Mouse (Mus musculus): ENCODE measurements around the gene Rybp.

The Rybp gene

DNA sequence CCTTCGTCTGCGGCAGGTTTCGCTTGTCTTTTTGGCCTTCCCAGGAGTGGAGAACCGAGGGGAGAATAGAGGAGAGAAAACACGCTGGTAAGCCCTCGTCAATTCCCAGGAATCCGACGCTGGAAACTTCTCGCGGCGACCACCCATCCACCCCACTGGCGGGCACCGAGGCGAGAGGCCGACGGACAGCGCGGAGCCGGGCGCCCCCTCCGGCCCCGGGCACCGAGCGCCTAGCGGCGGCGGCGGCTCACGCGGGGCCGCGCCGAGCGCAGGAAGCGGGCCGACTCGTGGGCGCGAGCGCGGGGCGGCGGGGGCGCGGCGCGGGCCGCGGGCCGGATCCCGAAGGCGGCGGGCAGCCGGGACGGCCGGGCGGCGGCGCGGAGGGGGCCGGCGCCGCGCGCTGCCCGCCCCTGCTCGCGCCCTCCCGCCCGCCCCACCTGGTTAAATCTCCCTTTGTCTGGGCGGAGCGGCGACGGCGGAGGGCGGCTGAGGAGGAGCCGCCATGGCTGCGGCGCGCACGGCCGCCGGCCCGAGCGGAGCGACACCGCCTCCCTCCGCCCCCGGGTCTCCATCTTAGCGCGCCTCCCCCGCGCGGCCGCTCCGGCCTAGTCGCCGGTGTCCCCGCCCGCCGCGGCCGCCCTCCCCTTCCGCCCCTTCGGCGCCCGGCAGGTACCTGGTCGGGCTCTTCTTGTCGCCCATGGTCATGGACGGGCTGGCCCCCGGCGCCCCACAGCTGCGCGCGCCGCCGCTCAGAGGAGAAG lies 532 bp downstream of the Rybp start:
- DNase-seq = peak; percentile 80 to 83

- peak in 1 of 2 experiments; percentile 8 for DNase-seq
Observed at GRCm38 (mm10) chr6:100285985-100286572, 1.2 kb downstream of the Rybp start.

DNA sequence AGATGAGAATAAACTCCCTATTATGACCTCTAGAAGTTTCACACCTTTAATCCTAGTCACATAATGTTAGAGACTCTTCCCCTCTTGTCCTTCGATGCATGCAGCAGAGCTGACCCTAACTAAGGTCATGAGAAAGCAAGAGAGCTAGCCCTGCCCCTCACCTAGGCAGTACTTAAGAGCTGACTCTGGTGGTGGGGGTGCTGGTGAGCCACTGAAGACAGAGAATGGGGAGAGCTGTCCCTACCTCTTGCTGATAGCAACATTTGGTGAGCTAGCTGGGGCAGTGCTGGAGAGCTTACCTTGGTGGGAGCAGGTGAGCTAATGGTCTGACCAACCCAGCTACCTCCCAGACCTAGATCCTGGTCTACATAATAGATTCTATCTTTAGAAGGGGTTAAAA lies 8.4 kb downstream of the Rybp start:
- DNase-seq = no peak

GRCm38 (mm10) chr6:100276344-100276743 lies 10.9 kb downstream of the Rybp start:
- DNase-seq = no peak

DNA sequence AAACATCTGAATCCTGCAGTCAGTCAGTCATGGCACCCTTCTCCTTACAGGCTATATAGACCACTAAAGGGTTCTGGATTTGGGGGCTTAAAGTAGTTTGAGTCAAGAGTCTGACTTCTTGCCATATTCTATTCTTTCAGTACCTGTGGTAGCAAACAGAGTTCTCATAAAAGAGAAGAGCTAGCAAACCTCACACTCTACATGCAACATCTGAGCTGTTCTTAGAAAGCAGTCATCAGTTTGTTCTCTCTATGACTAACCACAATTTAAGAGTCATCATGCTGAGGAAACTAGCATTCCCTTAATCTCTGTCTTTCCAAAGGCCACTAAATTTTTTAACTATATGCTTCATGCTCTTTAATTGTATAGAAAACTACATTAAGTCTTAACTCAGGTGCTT lies 11.6 kb downstream of the Rybp start:
- DNase-seq = no peak

DNA sequence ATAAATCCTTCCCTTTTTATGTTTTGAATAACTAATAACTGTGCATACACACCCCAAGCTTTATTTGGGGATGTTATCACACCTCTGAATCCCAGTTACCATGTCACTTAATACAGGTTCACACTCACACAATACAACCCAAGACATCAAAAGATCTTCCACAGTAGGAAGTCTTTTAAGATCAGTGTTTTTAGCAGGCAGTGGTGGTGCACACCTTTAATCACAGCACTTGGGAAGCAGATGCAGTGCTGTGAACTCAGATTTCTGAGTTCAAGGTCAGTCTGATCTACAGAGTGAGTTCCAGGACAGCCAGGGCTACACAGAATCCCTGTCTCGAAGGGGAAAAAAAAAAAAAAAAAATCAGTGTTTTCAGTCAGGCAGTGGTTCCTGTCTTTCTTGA lies 13.7 kb downstream of the Rybp start:
- no peak for DNase-seq

DNA sequence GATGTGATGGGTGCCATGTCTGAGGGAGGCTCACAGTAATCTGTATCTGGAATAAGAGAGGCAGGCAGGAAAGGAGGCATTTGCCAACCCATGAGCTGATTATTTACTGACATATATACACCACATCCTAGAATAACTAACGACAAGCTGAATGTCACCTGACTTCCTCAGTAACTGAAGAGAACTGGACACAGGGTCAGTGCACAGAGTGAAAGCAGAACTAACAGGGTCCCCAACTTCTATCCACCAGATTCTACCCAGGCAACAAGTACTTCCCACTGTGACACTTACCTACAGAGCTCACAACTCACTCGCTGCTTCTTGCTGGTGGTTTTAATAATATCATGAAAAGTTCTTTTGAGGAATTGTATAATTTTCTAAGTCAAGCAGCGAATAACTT lies 15.3 kb downstream of the Rybp start:
- DNase-seq = no peak

GRCm38 (mm10) chr6:100270765-100271164 lies 16.5 kb downstream of the Rybp start:
- DNase-seq = no peak

- no peak for DNase-seq
Observed at GRCm38 (mm10) chr6:100259607-100260006, 27.7 kb downstream of the Rybp start.

- DNase-seq = no peak
Observed at GRCm38 (mm10) chr6:100258278-100258677, 29.0 kb downstream of the Rybp start.

GRCm38 (mm10) chr6:100255411-100255810 lies 31.9 kb downstream of the Rybp start:
- peak; percentile 47 to 52 for DNase-seq

DNA sequence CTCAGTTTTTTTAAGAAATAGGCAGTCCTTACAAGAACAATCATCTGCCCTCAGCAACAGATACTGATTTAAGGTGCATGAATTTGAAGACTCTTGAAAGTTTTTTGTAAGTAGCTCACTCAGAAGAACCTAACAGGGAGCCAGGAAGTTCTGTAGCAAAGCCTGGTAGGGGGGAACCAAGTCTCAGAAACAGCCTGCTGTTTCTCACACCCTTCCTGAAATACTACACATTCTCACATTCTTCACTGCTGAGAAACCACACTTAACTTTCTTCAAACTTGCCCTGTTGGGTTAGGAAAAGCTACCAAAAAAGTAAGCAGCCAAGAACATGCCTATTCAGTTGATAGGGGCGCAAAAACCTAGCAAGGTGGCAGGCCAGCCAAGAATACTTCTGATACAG lies 32.6 kb downstream of the Rybp start:
- no peak for DNase-seq

DNA sequence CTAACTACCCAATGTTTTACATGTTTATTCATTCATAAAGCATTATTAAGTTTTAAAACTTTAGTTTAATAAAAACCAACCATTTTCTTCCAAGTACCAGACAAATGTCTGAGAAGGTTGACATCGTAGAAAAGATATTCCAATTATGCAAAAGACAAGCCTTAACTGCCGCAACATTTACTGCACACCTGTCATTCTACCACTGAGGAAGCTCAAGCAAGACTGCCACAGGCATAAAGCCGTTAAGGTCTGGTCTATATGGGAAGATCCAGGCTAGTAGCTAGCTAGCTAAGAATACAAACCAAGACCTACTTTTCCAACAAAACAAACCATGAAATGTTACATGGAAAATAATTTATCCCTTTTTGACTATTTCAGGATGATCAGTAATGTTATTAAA lies 42.8 kb downstream of the Rybp start:
- DNase-seq = no peak

DNA sequence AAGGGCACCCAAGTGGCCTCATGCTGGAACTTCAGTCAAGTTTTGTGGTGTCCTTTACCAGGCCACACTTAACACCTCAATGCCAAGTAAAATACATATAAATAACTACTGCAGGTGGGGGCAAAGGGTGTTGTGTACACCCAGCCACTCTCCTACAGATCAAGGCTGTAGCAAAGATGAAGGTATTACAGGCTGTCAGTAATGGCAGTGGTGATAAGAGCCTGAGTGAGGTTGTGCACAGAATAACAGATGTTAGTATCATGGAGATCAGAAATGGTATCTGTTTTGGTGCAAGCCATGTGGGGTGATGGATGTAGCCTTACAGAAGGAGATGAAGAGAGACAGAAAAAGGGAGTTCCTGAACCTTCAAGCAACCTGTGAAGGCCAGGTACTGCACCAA lies 52.2 kb downstream of the Rybp start:
- no peak for DNase-seq

DNA sequence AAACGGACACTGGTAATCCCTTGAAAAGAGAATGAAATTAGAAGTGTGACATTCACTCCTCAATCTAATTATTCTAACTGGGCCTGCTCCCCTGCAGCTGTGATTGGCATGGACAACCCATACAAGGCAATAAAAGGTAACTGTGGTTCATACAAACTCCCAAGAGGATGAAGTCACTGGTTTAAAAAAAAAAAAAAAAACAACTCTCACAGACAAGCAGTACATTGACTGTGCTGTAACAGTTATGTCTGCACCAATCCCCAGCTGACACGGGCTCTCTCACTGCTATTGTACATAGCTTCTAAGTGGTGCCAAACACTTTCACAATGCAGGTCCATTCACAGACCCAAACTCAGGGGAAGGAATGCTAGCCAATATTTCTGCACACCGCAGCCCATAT lies 53.8 kb downstream of the Rybp start:
- no peak for DNase-seq

DNA sequence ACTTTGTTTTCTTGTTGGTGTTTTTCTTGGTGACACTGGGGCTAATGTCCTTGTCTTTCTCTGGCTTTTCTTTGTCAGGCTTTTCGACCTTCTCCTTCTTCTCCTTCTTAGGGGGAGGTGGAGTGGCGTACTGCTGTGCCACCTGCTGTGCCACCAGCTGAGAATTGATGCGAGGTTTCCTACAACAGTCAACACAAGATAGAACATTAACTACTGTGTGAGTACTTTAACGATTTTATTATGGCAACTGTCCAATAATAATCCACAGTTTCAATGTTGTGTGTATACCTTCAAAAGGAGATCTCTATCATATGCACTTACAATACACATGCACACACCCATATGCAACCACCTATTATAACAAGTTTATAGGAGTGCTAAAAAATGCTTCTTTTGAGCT lies 54.2 kb downstream of the Rybp start:
- DNase-seq = no peak

GRCm38 (mm10) chr6:100226204-100226603 lies 61.1 kb downstream of the Rybp start:
- DNase-seq = no peak

DNA sequence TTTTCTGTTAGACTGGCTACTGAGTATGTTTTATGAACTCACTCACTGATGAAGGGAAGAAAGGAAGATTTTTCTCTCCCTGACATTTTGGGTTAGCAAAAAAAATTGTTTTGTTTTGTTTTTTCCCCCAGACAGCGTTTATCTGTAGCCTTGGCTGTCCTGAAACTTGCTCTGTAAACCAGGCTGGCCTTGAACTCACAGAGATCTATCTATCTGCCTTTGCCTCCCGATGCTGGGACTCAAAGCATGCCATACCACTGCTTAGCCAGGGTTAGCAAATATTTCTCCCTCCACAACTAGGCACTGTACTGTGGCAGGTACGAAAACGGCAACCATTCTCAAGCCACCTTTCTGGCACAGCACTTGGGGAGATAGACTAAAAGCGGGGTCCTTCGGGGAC lies 63.4 kb downstream of the Rybp start:
- DNase-seq = no peak

DNA sequence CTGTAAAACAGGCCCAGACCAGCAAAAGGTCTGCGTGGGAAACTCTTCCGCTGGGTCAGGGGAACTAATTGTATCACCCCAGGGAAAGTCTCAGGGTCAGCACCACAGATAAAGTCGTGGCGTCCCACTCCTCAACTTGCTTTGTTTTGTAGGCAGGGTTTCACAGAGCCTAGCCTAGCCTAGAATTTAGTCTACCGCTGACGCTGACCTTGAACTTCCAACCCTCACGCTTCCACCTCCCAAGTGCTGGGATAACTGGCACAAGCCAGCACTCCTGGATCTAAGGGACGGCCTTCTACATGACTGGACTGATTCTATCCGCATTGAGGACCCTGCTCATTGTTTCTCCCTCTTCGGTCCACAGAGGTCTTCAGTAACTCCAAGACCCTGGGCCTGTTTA lies 63.9 kb downstream of the Rybp start:
- DNase-seq = no peak

- DNase-seq = no peak
Observed at GRCm38 (mm10) chr6:100222927-100223326, 64.4 kb downstream of the Rybp start.

GRCm38 (mm10) chr6:100221803-100222202 lies 65.5 kb downstream of the Rybp start:
- DNase-seq = no peak

DNA sequence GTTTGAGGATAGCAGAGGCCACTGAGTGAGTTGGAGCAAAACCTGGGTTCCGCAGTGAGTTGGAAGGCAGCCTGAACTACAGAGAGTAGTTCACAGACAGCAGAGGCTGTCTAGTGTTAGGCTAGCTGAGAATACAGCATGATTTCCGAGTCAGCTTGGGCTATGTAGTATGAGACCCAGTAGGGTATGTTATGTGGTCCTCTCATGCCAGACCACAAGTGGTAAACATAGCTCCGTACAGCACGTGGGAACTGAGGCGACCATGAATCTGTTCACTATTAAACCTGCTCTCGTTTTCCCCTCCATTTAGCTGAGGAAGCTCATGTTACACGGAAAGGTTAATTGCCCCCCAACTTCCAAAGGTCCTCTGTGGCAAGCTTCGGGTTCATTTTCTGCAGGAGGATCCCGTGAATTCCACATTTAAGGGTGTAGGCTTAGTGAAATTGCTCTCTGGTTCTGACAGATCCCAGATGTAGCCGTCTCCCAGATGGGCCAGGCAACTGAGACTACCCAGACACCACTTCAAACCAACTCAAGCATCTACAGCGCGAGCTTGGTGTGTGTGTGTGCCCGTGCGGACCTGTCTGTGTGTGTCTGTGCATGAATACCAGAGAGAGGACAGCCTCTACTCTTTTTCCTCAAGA lies 66.2 kb downstream of the Rybp start:
- no peak for DNase-seq

DNA sequence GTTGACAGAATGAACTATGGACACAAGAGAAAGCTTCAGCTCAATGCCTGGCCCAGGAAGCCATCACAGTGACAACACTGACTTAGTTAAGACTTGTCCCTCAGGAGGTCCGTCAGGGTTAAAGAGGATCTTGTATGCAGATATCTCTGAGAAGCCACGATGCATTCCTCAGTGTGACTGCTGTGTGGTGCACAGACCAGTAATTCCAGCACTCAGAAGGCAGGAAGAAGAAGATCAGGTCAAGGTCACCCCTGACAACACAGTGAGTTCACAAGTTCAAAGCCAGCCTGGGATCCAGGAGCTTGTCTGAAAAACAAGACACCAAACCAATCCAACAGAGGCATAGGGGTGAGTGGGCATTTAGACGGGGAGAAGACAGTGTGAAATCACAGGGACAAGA lies 67.3 kb downstream of the Rybp start:
- DNase-seq = no peak

Data from cerebellum, postnatal 14 days (tissue).